Mouse (Mus musculus) CD4-positive, CD25-positive, alpha-beta regulatory T cell (primary cell): ENCODE results near the gene Olfr1150-ps1. TPM values are rescaled to one million over a fixed set of nuclear protein-coding genes. Genes with fewer than 3 reads are reported as not detected.

Experiments used
- polyA plus RNA-seq: library from polyadenylated mRNA; unstranded; fragments of 100-300 nt; shearing (Covaris generic); gene quantifications from one replicate; pipeline ENCODE4 v1.2.1, GENCODE M21; 2017

The Olfr1150-ps1 gene
- not detected for polyA plus RNA-seq

DNA sequence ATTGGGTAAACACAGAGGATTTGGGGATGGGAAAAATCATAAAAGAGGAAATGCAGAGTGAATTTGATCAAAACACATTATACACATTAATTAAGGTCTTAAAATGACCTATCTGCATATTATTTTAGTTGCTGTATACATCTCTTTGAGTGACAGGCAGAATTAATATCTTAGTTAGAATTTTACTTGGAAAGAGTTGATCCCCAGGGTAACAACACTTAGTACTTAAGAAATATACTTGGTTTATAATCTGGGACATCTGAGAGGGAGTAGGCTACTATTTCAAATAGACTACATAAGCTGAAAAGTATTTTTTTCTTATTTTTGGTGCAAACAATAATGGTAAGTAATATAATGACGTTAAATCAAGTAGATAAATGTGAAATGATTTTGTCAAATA is at the start of gene Olfr1150-ps1:
TSS of gene Olfr1150-ps1 (plus strand) at position 301 of the 400 bp plus-strand sequence.

DNA sequence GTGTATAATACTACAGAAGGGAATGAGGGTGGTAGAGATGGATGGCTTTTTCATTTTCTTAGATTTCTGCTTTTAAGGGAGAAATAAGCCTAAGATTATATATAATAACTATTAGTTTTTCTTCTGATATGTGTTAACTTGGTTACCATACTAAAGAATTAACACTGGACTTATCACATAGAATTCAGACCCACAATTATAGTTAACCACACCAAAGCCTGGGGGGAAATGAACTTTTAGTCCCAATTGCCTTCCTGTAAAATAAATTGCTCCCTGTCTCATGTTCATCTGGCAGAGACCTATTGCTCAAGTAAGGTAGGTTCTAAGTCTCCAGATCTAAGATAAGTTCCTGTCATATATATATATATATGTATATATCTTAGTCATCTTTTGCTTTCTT is 43.5 kb upstream of the Olfr1150-ps1 start, which contains the start of gene Olfr1143:
TSS of gene Olfr1143 (plus strand) at position 301 of the 400 bp plus-strand sequence.

DNA sequence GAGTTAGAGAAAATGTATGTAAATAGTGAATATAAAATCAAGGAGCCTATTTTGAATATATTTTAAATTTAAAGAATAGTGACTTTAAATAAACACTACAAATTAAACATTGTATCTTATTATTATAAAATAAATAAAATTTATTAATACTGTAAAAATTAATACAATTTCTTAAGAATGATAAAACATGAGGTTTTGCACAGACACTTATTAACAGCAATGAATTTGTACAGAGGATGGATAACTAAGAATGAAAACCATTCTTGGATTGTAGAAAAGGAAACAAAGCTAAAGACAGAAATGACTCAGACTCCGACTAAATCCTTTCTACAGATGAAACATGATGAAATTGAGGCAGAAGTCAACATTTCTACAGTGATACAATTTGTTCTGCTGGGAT is 34.3 kb upstream of the Olfr1150-ps1 start, which contains the start of gene Olfr1145:
TSS of gene Olfr1145 (plus strand) at position 301 of the 400 bp plus-strand sequence.

DNA sequence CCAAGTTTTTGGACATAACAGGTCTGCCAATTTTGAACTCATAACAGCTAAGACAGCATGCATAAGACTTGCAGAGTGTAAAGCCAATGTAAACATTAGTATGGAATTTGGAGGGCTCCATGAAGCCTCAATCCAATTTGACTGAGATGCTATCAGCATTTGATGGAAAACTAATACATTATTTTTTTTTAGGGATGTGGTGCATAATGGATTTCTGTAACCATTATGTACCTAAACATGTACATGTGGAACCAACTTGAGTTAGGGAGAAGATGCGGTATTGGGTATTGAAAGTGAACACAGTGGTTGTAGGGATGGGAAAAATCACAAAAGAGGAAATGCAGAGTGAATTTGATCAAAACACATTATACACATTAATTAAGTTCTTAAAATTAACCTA is 13.6 kb upstream of the Olfr1150-ps1 start, which contains the start of gene Olfr1148:
TSS of gene Olfr1148 (plus strand) at position 301 of the 400 bp plus-strand sequence.

DNA sequence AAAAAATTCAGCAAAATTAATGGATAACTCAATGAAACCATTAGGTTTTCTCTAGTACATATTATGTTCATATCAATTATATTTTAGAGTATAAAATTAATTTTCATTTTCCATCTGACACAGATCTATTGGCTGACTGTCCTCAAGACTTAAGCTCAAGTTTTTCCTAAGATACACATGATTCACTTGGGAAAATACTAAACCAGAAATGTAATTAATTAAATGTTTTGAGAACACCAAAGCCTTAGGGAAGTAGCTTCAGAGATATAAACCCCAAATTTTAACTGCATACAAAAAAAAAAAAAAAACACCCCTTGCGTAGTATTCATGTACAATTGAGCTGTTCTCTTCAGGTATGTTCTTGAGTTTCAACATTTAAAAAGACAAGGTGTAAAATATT is 11.8 kb downstream of the Olfr1150-ps1 start, which contains the start of gene Olfr1151:
TSS of gene Olfr1151 (plus strand) at position 301 of the 400 bp plus-strand sequence.

DNA sequence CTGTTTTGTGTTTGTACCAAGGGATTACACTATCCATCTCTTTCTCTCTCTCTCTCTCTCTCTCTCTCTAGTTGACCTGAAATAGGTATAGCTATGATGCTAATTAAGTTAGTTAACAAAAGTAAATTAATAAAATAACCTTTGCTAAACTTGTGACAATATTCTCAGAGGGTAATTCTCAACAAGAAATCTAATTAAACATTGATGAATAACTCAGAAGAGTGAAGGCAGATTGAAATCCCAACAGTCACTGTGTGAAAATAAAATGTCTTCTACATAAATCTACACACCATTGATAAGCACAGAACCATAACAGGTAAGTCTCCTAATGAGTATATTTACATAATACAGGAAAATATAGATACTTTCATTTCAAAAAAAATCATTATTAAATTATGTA is 22.4 kb downstream of the Olfr1150-ps1 start, which contains the start of gene Olfr1152:
TSS of gene Olfr1152 (plus strand) at position 301 of the 400 bp plus-strand sequence.

DNA sequence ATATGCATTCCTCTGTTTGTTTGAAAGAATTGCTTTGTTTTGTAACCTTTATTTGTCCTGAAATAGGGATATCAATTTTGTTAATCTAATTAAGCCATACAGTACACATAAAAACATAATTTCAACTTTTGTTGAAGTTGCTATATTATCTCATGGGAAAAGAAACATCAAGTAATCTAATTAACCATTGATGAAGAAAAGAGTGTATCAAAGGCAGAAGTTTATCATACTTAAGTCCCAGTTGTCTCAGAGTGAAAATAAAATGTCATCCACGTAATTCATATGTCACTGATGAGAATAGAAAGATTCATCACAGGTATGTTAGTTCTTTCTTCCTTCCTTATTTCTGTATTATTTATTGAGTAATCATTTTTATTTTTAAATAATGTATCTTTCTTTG is 50.9 kb downstream of the Olfr1150-ps1 start, which contains the start of gene Olfr1153:
TSS of gene Olfr1153 (plus strand) at position 301 of the 400 bp plus-strand sequence.

Other genes starting within 250 kb of the Olfr1150-ps1 start
- not detected for gene Olfr1130, start 237.8 kb upstream of the Olfr1150-ps1 start, polyA plus RNA-seq
- 0.13 TPM for gene Olfr1131, start 216.9 kb upstream of the Olfr1150-ps1 start, polyA plus RNA-seq
- not detected for gene Olfr1132, start 206.5 kb upstream of the Olfr1150-ps1 start, polyA plus RNA-seq
- gene Olfr1133, start 196.6 kb upstream of the Olfr1150-ps1 start, polyA plus RNA-seq: not detected
- not detected for gene Olfr1134, start 185.5 kb upstream of the Olfr1150-ps1 start, polyA plus RNA-seq
- not detected for gene Olfr1135, start 170.3 kb upstream of the Olfr1150-ps1 start, polyA plus RNA-seq
- gene Olfr1136, start 150.0 kb upstream of the Olfr1150-ps1 start, polyA plus RNA-seq: not detected
- gene Olfr1137, start 130.8 kb upstream of the Olfr1150-ps1 start, polyA plus RNA-seq: not detected
- not detected for gene Olfr1138, start 104.0 kb upstream of the Olfr1150-ps1 start, polyA plus RNA-seq
- gene Olfr1140, start 100.2 kb upstream of the Olfr1150-ps1 start, polyA plus RNA-seq: not detected
- gene Olfr1141, start 90.0 kb upstream of the Olfr1150-ps1 start, polyA plus RNA-seq: not detected
- gene Olfr152, start 64.5 kb upstream of the Olfr1150-ps1 start, polyA plus RNA-seq: not detected
- gene Olfr1143, start 43.4 kb upstream of the Olfr1150-ps1 start, polyA plus RNA-seq: not detected
- not detected for gene Olfr1145, start 34.2 kb upstream of the Olfr1150-ps1 start, polyA plus RNA-seq
- gene Olfr1148, start 13.5 kb upstream of the Olfr1150-ps1 start, polyA plus RNA-seq: not detected
- gene Olfr1151, start 11.9 kb downstream of the Olfr1150-ps1 start, polyA plus RNA-seq: 0.11 TPM
- 0.05 TPM for gene Olfr1152, start 22.5 kb downstream of the Olfr1150-ps1 start, polyA plus RNA-seq
- gene Olfr1153, start 51.0 kb downstream of the Olfr1150-ps1 start, polyA plus RNA-seq: not detected
- not detected for gene Olfr1154, start 61.2 kb downstream of the Olfr1150-ps1 start, polyA plus RNA-seq
- gene Olfr1155, start 101.1 kb downstream of the Olfr1150-ps1 start, polyA plus RNA-seq: not detected
- 0.12 TPM for gene Olfr1156, start 109.1 kb downstream of the Olfr1150-ps1 start, polyA plus RNA-seq
- gene Olfr1157, start 124.3 kb downstream of the Olfr1150-ps1 start, polyA plus RNA-seq: not detected
- not detected for gene Olfr74, start 130.7 kb downstream of the Olfr1150-ps1 start, polyA plus RNA-seq
- gene Olfr1158, start 146.1 kb downstream of the Olfr1150-ps1 start, polyA plus RNA-seq: not detected
- gene Olfr1160, start 164.3 kb downstream of the Olfr1150-ps1 start, polyA plus RNA-seq: not detected
- gene Olfr1161, start 178.8 kb downstream of the Olfr1150-ps1 start, polyA plus RNA-seq: not detected
- not detected for gene Olfr73, start 193.7 kb downstream of the Olfr1150-ps1 start, polyA plus RNA-seq
- not detected for gene Olfr1162, start 207.1 kb downstream of the Olfr1150-ps1 start, polyA plus RNA-seq
- not detected for gene Olfr1163, start 227.8 kb downstream of the Olfr1150-ps1 start, polyA plus RNA-seq
- not detected for gene Olfr1164, start 250.0 kb downstream of the Olfr1150-ps1 start, polyA plus RNA-seq